Mouse (Mus musculus): ENCODE measurements around the gene Slain2. TPM values are rescaled to one million over a fixed set of nuclear protein-coding genes. Genes with fewer than 3 reads are reported as not detected.

The Slain2 gene
- polyA plus RNA-seq, 1 experiment from 2014 or later, result 7.8 TPM

DNA sequence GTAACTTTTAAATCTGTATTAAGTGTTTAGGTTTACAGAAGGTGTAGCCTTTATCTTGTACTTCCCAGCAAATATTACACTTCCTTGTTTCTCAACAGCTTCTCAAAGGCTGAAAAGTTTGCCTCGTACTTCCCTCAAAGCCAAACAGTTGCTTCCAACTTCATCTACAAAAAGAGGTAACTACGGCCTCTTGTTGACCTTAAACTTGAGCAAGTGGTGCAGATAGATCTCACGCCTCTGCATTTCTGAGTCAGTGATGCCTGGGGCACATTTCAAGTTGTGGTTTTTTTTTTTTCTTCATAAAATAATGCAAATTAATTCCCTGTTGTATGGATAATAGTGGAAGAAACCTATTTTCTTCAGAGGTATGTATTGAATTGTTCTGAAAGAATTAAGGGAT, 51.6 kb downstream of the Slain2 start:
- no peak for ATAC-seq
- H3K4me3 ChIP-seq (ENCODE audit: low read length), result no peak overlapping the region
- H3K4me2 ChIP-seq (ENCODE audit: low read depth, low read length), result no peak overlapping the region
- H3K9me3 ChIP-seq (ENCODE audit: control insufficient read depth, low read length), result no peaks in the 10 kb centered on the region
- no peaks in the 10 kb centered on the region for H3K4me1 ChIP-seq (ENCODE audit: control insufficient read depth, insufficient read depth, low read length)
- 88% methylated on average over 3 of the region's 3 CpGs for WGBS
- H3K27ac ChIP-seq (ENCODE audit: low read length), result no peak overlapping the region
- H3K27me3 ChIP-seq (replicated peaks; ENCODE audit: control insufficient read depth, insufficient read depth, low read length), result no peaks in the 10 kb centered on the region
- H3K9ac ChIP-seq (ENCODE audit: low read depth, low read length), result no peak overlapping the region
- H3K36me3 ChIP-seq (ENCODE audit: control insufficient read depth, insufficient read depth, low read length), result no peaks in the 10 kb centered on the region

GRCm38 (mm10) chr5:72972435-72972834, 58.3 kb downstream of the Slain2 start:
- H3K4me1 ChIP-seq (ENCODE audit: control insufficient read depth, insufficient read depth, low read length), result no peaks in the 10 kb centered on the region
- 0 out of 2 replicates have a peak, but pooled peaks have one; percentile 42 for ATAC-seq
- no peak overlapping the region for H3K9ac ChIP-seq (ENCODE audit: low read depth, low read length)
- no peaks in the 10 kb centered on the region for H3K27me3 ChIP-seq (replicated peaks; ENCODE audit: control insufficient read depth, insufficient read depth, low read length)
- no peak overlapping the region for H3K4me2 ChIP-seq (ENCODE audit: low read depth, low read length)
- no peak overlapping the region for H3K27ac ChIP-seq (ENCODE audit: low read length)
- no peaks in the 10 kb centered on the region for H3K36me3 ChIP-seq (ENCODE audit: control insufficient read depth, insufficient read depth, low read length)
- H3K9me3 ChIP-seq (ENCODE audit: control insufficient read depth, low read length), result no peaks in the 10 kb centered on the region
- H3K4me3 ChIP-seq (ENCODE audit: low read length), result no peak overlapping the region
- WGBS, result 58% methylated on average over 4 of the region's 4 CpGs

GRCm38 (mm10) chr5:72972934-72973333, 58.8 kb downstream of the Slain2 start:
- no peak for ATAC-seq
- WGBS, result 61% methylated on average over 5 of the region's 5 CpGs
- no peaks in the 10 kb centered on the region for H3K36me3 ChIP-seq (ENCODE audit: control insufficient read depth, insufficient read depth, low read length)

DNA sequence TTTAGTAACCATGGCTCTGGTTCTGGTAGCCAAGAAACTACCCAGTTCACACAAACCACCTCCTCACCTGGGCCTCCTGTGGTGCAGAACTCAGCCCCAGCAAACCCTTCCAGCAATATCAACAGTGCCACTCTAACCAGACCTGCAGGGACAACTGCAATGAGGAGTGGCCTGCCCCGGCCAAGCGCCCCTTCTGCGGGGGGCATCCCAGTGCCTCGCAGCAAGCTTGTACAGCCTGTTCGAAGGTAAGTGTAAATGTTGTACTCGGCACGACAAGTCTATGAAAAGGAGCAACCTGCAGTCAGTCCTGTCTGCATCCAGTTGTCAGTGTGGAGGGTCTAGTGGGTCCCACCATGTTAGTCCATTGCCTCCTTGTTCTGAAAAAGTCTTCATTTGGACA, 60.5 kb downstream of the Slain2 start, which contains the start of gene Gm10135:
Gene Gm10135, minus strand, starts transcription at position 101 of the 400 bp plus-strand sequence.
- no peak within 1 kb of the TSS for H3K9ac ChIP-seq (ENCODE audit: low read depth, low read length)
- H3K4me1 ChIP-seq (ENCODE audit: control insufficient read depth, insufficient read depth, low read length), result no peaks in the 10 kb centered on the region
- H3K4me2 ChIP-seq (ENCODE audit: low read depth, low read length), result no peak within 1 kb of the TSS
- no peaks in the 10 kb centered on the region for H3K27me3 ChIP-seq (replicated peaks; ENCODE audit: control insufficient read depth, insufficient read depth, low read length)
- no peak within 1 kb of the TSS for H3K27ac ChIP-seq (ENCODE audit: low read length)
- WGBS, result 97% methylated on average over 7 of the region's 7 CpGs
- no peaks in the 10 kb centered on the region for H3K36me3 ChIP-seq (ENCODE audit: control insufficient read depth, insufficient read depth, low read length)
- H3K4me3 ChIP-seq (ENCODE audit: low read length), result no peak within 1 kb of the TSS
- no peak for ATAC-seq
- H3K9me3 ChIP-seq (ENCODE audit: control insufficient read depth, low read length), result no peaks in the 10 kb centered on the region

More at GRCm38 (mm10) chr5:72972934-72973333, 58.8 kb downstream of the Slain2 start:
- H3K9ac ChIP-seq (ENCODE audit: low read depth, low read length), result no peak overlapping the region
- no peak overlapping the region for H3K4me3 ChIP-seq (ENCODE audit: low read length)
- no peaks in the 10 kb centered on the region for H3K27me3 ChIP-seq (replicated peaks; ENCODE audit: control insufficient read depth, insufficient read depth, low read length)
- no peaks in the 10 kb centered on the region for H3K9me3 ChIP-seq (ENCODE audit: control insufficient read depth, low read length)
- H3K27ac ChIP-seq (ENCODE audit: low read length), result no peak overlapping the region
- no peak overlapping the region for H3K4me2 ChIP-seq (ENCODE audit: low read depth, low read length)
- no peaks in the 10 kb centered on the region for H3K4me1 ChIP-seq (ENCODE audit: control insufficient read depth, insufficient read depth, low read length)

- Histone ChIP-seq H3K36me3 (ENCODE audit: control insufficient read depth, insufficient read depth, low read length) (no peaks in the 10 kb centered on the region), H3K4me3 (ENCODE audit: low read length) (no peak overlapping the region), H3K4me2 (ENCODE audit: low read depth, low read length) (no peak overlapping the region), H3K9me3 (ENCODE audit: control insufficient read depth, low read length) (no peaks in the 10 kb centered on the region), H3K9ac (ENCODE audit: low read depth, low read length) (no peak overlapping the region), H3K4me1 (ENCODE audit: control insufficient read depth, insufficient read depth, low read length) (no peaks in the 10 kb centered on the region), H3K27me3 (replicated peaks; ENCODE audit: control insufficient read depth, insufficient read depth, low read length) (no peaks in the 10 kb centered on the region), H3K27ac (ENCODE audit: low read length) (no peak overlapping the region)
- 91% methylated on average over 6 of the region's 6 CpGs for WGBS
- no peak for ATAC-seq
Measured at GRCm38 (mm10) chr5:72975996-72976395, 61.9 kb downstream of the Slain2 start.

DNA sequence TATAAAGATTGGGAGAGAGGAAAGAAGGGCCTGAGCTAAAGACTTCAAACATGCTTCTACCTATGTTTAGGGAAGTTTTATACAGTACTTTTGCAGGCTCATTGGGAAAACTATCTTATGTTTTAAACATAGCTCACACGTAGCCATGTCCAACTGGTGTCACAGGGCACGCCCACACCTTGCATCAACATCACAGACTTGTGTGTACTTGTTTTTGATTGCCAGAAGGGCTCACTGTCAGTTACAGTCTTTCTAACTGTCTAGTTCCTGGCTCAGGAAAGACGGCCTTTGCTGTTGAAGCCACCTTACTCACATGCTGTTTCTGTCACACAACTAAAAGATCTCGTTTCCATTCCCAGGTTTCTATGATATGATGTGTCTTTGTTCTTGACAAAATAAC, 62.4 kb downstream of the Slain2 start:
- Histone ChIP-seq H3K9ac (ENCODE audit: low read depth, low read length) (no peak overlapping the region), H3K27me3 (replicated peaks; ENCODE audit: control insufficient read depth, insufficient read depth, low read length) (no peaks in the 10 kb centered on the region), H3K4me3 (ENCODE audit: low read length) (no peak overlapping the region), H3K4me2 (ENCODE audit: low read depth, low read length) (no peak overlapping the region), H3K4me1 (ENCODE audit: control insufficient read depth, insufficient read depth, low read length) (no peaks in the 10 kb centered on the region), H3K27ac (ENCODE audit: low read length) (no peak overlapping the region), H3K9me3 (ENCODE audit: control insufficient read depth, low read length) (no peaks in the 10 kb centered on the region), H3K36me3 (ENCODE audit: control insufficient read depth, insufficient read depth, low read length) (no peaks in the 10 kb centered on the region)
- WGBS, result 90% methylated on average over 4 of the region's 4 CpGs
- ATAC-seq, result no peak

DNA sequence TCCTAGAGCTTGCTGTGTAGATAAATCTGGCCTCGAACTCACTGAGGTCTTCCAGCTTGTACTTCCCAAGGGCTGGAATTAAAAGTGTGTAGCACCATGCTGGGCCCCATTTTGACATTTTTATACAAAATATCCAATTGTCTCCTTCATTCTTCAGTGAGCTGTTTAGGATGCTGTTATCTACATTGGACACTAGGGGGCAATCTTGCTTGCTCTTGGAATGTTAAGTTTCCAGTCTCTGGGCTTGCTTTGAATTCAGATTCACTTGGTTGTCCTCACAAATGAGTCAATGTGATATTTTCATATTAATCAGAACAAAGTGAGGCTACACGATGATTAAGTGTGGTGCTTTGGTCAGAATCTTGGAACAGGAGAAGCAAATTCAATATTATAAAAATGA, 70.0 kb downstream of the Slain2 start:
- H3K4me2 ChIP-seq (ENCODE audit: low read depth, low read length), result no peak overlapping the region
- H3K27me3 ChIP-seq (replicated peaks; ENCODE audit: control insufficient read depth, insufficient read depth, low read length), result no peaks in the 10 kb centered on the region
- H3K4me1 ChIP-seq (ENCODE audit: control insufficient read depth, insufficient read depth, low read length), result 0 out of 2 replicates have a peak, but pooled peaks cover 2% of the 10 kb centered on the region
- ATAC-seq, result no peak
- H3K9me3 ChIP-seq (ENCODE audit: control insufficient read depth, low read length), result no peaks in the 10 kb centered on the region
- WGBS, result 10% methylated on average over 2 of the region's 2 CpGs
- H3K27ac ChIP-seq (ENCODE audit: low read length), result no peak overlapping the region
- H3K4me3 ChIP-seq (ENCODE audit: low read length), result no peak overlapping the region
- no peaks in the 10 kb centered on the region for H3K36me3 ChIP-seq (ENCODE audit: control insufficient read depth, insufficient read depth, low read length)
- H3K9ac ChIP-seq (ENCODE audit: low read depth, low read length), result no peak overlapping the region

DNA sequence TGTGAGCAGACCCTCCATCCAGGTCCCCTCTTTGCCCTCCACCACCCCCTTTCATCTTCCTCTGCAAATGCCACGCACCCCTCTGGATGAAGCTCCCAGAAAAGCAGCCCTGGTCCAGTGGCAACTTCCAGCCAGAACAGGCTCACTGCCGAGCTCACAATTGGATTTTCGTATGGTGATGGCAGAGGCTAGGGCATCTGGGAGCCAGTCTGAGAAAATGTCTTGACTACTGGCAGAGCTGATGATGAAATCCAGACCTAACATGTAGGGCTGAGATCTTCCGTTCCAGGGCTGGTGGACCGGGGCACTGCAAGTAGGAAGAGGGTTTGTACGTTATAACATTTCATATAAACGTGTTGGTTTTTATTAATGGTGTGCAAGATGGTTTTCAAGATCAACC, 73.7 kb downstream of the Slain2 start:
- no peak overlapping the region for H3K4me2 ChIP-seq (ENCODE audit: low read depth, low read length)
- H3K4me3 ChIP-seq (ENCODE audit: low read length), result no peak overlapping the region
- H3K27me3 ChIP-seq (replicated peaks; ENCODE audit: control insufficient read depth, insufficient read depth, low read length), result no peaks in the 10 kb centered on the region
- 0 out of 2 replicates have a peak, but pooled peaks cover 2% of the 10 kb centered on the region for H3K4me1 ChIP-seq (ENCODE audit: control insufficient read depth, insufficient read depth, low read length)
- 66% methylated on average over 7 of the region's 7 CpGs for WGBS
- H3K9ac ChIP-seq (ENCODE audit: low read depth, low read length), result no peak overlapping the region
- no peaks in the 10 kb centered on the region for H3K36me3 ChIP-seq (ENCODE audit: control insufficient read depth, insufficient read depth, low read length)
- H3K27ac ChIP-seq (ENCODE audit: low read length), result no peak overlapping the region
- H3K9me3 ChIP-seq (ENCODE audit: control insufficient read depth, low read length), result no peaks in the 10 kb centered on the region
- ATAC-seq, result no peak

GRCm38 (mm10) chr5:72989756-72990155, 75.7 kb downstream of the Slain2 start:
- Histone ChIP-seq H3K4me1 (ENCODE audit: control insufficient read depth, insufficient read depth, low read length) (no peaks in the 10 kb centered on the region), H3K9ac (ENCODE audit: low read depth, low read length) (no peak overlapping the region), H3K36me3 (ENCODE audit: control insufficient read depth, insufficient read depth, low read length) (no peaks in the 10 kb centered on the region), H3K4me2 (ENCODE audit: low read depth, low read length) (no peak overlapping the region), H3K4me3 (ENCODE audit: low read length) (no peak overlapping the region), H3K27me3 (replicated peaks; ENCODE audit: control insufficient read depth, insufficient read depth, low read length) (no peaks in the 10 kb centered on the region), H3K9me3 (ENCODE audit: control insufficient read depth, low read length) (no peaks in the 10 kb centered on the region), H3K27ac (ENCODE audit: low read length) (no peak overlapping the region)
- no peak for ATAC-seq
- WGBS, result 71% methylated on average over 8 of the region's 8 CpGs

DNA sequence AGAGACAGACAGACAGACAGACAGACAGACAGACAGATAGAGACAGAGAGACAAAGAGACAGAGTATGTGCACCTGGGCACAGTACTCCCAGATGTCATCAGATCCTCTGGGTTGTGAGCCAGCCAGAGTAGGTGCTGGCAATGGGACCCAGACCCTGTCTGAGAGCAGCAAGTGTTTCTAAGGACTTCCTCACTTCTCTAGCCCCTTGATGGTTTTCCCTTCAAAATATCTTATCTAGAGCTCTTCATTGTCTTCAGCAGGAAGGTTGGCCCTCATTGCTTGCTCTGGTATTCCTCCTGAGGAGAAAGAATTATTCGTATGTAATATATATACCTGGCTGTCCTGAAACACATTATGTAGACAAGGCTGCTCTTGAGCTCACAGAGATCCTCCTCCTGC, 78.4 kb downstream of the Slain2 start:
- H3K4me1 ChIP-seq (ENCODE audit: control insufficient read depth, insufficient read depth, low read length), result no peaks in the 10 kb centered on the region
- H3K27me3 ChIP-seq (replicated peaks; ENCODE audit: control insufficient read depth, insufficient read depth, low read length), result no peaks in the 10 kb centered on the region
- H3K4me2 ChIP-seq (ENCODE audit: low read depth, low read length), result no peak overlapping the region
- no peak overlapping the region for H3K9ac ChIP-seq (ENCODE audit: low read depth, low read length)
- H3K36me3 ChIP-seq (ENCODE audit: control insufficient read depth, insufficient read depth, low read length), result no peaks in the 10 kb centered on the region
- H3K9me3 ChIP-seq (ENCODE audit: control insufficient read depth, low read length), result no peaks in the 10 kb centered on the region
- 82% methylated on average over 1 of the region's 1 CpGs for WGBS
- ATAC-seq, result no peak
- H3K27ac ChIP-seq (ENCODE audit: low read length), result no peak overlapping the region
- no peak overlapping the region for H3K4me3 ChIP-seq (ENCODE audit: low read length)
